Mouse (Mus musculus): ENCODE data around the gene Bckdhb.

Bckdhb gene

DNA sequence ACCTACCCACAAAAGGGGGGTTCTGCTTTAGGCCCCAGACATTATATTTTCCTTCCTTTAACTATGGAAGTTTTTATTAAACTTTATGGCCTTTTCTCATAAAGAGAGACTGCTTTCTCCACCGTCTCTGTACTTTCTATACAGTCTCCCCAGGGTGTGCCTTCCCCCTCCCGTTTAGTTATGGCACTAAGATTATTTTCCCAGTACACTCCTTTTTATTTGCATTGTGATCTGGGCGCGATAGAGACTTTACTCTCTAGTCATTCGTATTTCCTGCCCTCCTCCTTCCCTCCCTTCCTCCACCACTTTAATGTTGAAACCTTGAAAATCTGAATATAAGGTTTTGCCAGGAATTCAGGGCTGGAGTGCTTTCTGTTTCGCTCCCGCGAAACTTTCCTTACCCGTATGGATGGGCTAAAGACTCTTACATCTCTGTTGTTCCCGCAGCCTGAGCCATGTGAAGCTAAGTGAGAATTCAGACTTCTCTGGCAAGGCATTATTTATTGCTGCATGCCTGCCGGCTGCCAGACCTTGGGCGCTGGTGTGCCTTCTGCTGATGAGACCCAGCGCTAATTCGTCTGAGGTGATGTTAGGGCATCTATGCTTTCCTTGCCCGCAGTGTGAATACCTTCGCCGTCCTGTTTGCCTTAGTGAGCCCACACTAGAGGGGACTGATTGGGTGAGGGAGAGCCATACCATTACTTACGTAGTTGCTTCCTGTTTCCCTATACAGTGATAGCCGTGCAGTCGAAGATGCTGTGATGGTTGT, 182.3 kb downstream of the Bckdhb start:
- no peak for DNase-seq (ENCODE audit: low spot score)

DNA sequence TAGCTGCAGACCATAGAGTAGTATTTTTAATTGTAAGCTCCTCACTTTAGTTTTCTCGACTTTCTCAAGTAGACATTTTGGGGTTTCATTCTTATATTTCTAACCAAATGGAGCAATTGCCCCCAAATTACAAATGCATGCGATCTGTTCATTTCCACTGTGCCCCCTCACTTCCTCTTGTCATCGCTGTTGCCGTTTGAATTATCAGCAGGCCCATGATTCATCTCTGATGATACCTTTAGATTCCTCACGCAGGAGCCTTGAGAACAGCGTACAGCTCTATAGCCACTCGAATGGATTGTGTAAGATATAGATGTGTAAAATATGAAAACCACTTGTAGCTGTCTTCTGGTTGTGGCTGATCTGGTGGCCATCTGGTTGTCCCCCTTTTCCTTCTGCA, 183.6 kb downstream of the Bckdhb start:
- no peak for DNase-seq (ENCODE audit: low spot score)

DNA sequence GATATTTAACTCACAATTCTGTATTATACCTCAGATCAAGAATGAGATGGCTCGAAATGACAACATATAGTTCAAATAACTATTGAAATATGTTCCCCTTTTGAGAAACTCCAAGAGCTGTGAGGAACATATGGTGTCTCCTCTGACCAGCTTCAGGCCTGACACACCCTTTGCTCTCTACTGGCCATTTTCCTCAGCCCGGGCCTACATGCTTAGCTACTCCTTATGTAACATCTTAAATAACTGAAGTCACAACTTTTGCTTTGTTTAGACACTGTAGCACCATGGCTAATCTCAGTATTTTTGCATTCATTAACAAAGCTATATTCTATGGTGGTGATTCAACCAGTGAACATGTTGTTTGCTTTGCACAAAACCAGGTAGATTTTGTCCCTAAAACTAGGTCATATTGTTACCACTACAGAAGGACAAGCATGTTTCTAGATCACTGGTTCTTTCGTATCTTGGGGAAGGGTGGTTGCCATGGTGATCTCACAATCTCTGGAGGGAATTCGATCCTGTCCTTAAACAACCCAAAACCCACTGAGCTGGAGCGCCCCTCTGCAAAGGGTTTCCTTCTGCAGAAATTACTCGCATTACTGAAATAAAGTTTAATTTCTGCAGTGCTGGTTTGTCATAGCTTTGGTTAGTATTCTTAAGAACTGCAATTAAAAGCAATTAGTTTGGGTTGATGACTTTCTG, 185.0 kb downstream of the Bckdhb start:
- peak; percentile 44 for DNase-seq (ENCODE audit: low spot score)

DNA sequence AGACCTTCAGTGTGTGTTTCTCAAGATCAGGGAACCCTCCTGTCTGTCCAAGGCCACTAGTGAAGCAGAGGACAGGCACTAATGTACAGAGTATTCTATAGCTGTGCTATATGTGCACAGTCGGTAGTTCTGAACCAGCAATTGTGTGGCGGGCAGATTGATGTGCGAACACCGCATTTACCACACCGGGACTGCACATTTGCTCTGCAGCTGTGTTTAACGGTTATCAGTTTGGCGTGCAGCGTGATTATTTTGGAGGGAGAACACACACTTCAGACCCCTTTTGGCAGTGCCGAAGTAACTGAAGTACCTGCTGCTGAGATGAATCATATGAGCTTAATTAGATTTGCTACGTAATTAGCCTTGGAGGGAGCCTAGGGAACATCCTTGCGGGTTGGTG, 185.7 kb downstream of the Bckdhb start:
- no peak for DNase-seq (ENCODE audit: low spot score)

DNA sequence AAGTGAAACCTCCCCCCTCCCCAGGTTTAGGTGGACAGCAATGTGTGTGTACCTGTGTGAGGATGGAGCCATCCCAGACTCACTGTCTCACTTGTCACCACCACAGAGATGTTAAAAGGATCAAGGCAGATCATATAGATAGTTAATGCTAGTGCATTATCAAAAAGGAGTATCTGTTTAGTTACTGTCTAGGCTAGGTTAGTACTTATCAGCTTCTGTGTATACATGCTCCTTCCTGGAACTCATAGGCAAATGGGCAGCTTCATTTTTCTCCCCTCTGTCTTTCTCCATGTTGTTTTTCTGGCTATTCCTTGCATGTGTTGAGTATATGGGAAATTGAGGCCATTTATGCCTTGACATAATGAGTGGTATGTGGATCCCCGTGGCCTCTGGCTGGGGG, 187.4 kb downstream of the Bckdhb start:
- no peak for DNase-seq (ENCODE audit: low spot score)

DNA sequence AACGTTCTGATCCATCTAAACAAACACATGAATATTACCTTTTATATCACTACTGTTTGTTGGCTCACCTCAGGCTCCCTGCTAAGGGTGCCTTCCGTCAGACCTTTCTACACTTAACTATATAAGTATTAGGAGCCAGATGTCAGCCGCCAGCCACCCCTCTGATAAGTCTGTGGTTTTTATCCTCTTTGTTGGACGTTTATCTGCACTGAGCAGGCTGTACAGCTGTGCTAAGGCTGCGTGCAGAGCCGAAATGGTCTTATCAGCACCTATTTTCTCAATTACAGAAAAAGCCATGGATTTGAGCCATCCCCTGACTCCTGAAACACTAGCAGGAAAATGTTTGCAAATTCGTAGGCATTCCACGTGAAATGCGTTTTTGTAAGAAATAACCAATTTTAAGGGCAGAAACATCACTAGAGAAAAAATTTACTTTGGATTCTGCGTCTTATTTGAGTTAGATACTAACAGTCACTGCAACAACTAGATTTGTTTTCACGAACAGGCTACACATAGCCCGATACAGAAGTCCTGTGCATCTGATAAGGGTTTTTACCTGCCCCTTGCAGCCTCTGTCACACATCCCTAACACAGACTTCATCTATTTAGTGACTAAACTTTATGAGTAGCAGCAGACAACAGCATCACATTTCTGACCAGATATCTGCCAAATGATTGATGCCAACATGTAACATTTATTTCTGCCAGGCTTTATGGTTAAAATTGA, 188.1 kb downstream of the Bckdhb start:
- DNase-seq (ENCODE audit: low spot score) = no peak

DNA sequence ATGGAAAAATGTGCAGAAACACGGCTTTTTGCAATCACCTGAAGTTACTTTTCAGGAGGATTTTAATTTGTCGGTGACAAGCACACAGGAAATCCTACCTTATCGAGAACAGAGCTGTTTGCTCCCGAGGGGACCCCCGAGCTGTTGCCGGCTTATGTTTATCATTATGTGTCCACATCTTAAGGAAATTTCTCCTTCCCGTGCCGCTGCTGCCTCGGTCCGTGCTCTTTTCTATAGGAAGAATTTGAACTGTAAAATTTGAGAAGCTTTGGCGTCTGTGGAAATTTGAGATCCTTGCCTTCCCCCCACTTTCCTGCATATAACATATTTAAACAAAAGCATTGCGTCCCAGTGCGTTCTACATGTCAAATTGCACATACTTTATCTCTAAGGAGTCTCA, 189.3 kb downstream of the Bckdhb start:
- DNase-seq (ENCODE audit: low spot score) = no peak

DNA sequence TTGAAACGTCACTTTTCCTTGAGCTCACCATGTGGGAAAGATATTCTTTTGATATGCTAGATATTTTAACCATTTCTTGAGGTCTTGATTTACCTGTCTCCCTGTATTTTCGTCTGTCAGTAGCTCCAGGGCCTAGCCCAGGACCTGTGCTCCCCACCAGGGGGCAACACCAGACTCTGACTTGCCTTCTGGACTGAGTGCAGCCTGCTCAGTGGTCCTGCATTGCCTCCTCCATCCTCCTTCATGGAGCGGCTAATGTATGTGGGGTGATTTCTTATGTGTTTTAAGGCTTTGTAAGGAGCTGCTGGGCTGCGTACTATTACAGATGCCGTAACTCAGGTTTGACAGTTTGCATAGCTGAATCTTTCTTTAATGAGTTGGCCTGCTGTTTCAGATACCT, 192.4 kb downstream of the Bckdhb start:
- DNase-seq (ENCODE audit: low spot score) = no peak

DNA sequence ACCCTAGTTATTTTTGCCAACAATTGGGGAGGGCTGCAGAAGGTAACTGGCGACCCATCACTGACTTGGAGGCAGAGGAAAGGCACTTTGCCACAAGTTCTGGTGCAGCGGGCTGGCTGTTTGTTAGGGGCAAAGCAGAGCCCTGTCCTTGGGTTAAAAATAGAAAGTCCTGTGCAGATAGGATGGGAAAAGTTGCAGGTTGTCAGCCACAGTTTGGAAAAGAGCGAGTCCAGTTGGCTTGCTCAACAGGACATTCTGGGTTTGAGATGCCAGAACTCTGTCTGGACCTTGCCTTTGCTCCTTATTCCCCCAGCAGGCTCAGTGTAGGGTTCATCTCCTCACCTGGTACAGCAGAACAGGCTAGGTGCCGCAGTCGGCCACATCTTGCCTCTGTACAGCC, 200.1 kb downstream of the Bckdhb start:
- DNase-seq (ENCODE audit: low spot score) = no peak

DNA sequence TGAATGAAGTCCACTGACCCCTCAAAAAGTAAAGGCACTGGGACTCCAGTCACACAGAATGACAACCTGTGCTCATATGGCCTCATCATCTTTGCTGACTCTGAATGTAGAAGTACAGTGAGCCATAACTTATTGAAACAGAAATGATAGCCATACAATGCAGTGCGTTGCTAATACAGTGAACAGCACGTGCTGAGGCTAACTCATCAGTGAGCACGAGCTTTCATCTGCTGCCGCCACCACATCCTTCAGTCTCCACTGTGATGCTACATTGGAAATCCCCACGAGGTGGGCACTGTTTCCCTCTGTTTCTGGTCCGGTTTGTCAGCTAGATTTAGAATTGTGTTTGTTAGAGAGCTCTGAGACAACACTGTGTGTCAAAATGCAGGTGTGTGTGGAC, 205.4 kb downstream of the Bckdhb start:
- no peak for DNase-seq (ENCODE audit: low spot score)

DNA sequence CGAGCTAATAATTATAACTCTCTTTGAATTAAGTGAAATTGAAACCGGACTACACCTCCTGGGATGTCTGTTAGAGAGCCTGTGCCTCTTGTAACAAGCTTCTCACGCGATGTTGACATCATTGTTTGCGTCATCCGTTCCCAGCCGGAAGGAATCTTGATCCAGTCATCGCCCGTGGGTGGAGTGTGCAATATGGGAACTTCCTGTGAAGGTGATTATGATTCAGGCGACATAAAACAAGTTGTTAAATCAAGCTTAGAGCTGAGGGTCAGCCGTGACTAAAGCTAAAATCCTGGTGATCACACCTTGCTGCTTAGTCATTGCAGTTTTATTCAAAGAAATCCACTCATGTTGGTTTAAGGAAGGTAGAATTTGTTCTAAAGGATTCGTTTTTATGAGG, 210.1 kb downstream of the Bckdhb start:
- no peak for DNase-seq (ENCODE audit: low spot score)

DNA sequence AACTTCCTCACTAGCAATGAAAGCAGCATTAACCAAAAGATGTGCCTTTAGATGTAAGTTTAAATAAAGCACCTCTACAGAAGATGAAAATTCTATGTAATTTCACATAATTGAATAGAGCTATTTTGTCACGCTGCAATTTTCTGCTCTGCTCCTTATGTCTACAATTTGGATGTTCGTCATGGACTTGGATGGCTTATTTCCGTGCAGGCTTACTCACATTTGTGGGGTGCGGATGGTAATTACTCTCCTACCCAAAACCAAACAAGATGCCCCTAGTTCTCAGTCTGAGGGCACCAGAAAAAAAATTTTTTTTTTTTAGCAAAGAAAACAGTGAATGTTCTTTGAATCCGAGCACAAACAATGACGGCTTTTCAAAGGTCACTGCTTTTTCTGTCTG, 212.2 kb downstream of the Bckdhb start:
- DNase-seq (ENCODE audit: low spot score) = no peak

DNA sequence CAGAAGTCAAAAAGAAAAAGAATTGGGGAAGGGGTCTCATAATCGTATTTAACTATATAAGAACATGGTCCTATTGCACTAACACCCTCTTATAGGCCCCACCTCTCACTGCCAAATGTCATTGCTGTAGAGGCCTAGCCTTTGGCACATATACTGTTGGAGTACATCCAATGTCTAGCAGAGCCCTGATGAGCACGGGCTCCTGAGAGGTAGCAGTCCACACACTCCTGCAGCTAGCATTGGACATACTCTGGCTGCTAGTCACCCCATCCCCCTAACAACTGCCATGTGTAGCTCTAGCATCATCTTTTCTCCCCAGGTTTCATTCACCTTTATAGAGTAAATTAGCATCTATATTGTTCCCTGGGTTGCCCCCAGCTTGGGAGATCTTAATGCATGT, 223.2 kb downstream of the Bckdhb start:
- DNase-seq (ENCODE audit: low spot score) = no peak

Data from adipocyte (in vitro differentiated cells).